Mouse (Mus musculus): ENCODE data around the gene Dennd1a.
A peak's percentile ranks its signal among the peaks of the same experiment; 100 is the strongest.

Gene Dennd1a

GRCm38 (mm10) chr2:38286733-38287551 lies at the start of gene Dennd1a:
Gene Dennd1a, minus strand, starts transcription at chr2:38287390.
- DNase-seq (ENCODE audit: low spot score), result peak; percentile 88

- DNase-seq (ENCODE audit: low spot score), result no peak
Observed at GRCm38 (mm10) chr2:38336606-38337005, 49.4 kb upstream of the Dennd1a start.

- no peak for DNase-seq (ENCODE audit: low spot score)
Observed at GRCm38 (mm10) chr2:38333586-38334119, 46.5 kb upstream of the Dennd1a start.

GRCm38 (mm10) chr2:38326671-38327070 lies 39.5 kb upstream of the Dennd1a start:
- no peak for DNase-seq (ENCODE audit: low spot score)

- DNase-seq (ENCODE audit: low spot score), result no peak
Observed at GRCm38 (mm10) chr2:38323380-38323779, 36.2 kb upstream of the Dennd1a start.

- DNase-seq (ENCODE audit: low spot score), result no peak
Observed at GRCm38 (mm10) chr2:38320911-38321310, 33.7 kb upstream of the Dennd1a start.

GRCm38 (mm10) chr2:38319086-38319485 lies 31.9 kb upstream of the Dennd1a start:
- no peak for DNase-seq (ENCODE audit: low spot score)

- no peak for DNase-seq (ENCODE audit: low spot score)
Observed at GRCm38 (mm10) chr2:38313399-38313798, 26.2 kb upstream of the Dennd1a start.

- no peak for DNase-seq (ENCODE audit: low spot score)
Observed at GRCm38 (mm10) chr2:38312921-38313320, 25.7 kb upstream of the Dennd1a start.

GRCm38 (mm10) chr2:38305152-38305551 lies 18.0 kb upstream of the Dennd1a start:
- DNase-seq (ENCODE audit: low spot score), result no peak

GRCm38 (mm10) chr2:38300941-38301340 lies 13.8 kb upstream of the Dennd1a start:
- no peak for DNase-seq (ENCODE audit: low spot score)

GRCm38 (mm10) chr2:38295939-38296338 lies 8.7 kb upstream of the Dennd1a start:
- no peak for DNase-seq (ENCODE audit: low spot score)

- no peak for DNase-seq (ENCODE audit: low spot score)
Observed at GRCm38 (mm10) chr2:38291526-38291925, 4.3 kb upstream of the Dennd1a start.

- DNase-seq (ENCODE audit: low spot score), result no peak
Observed at GRCm38 (mm10) chr2:38288226-38288625, 1.0 kb upstream of the Dennd1a start.

GRCm38 (mm10) chr2:38286433-38286732 lies 807 bp downstream of the Dennd1a start:
- no peak for DNase-seq (ENCODE audit: low spot score)

GRCm38 (mm10) chr2:38285781-38286432 lies 1.3 kb downstream of the Dennd1a start:
- no peak for DNase-seq (ENCODE audit: low spot score)

GRCm38 (mm10) chr2:38283961-38284360 lies 3.2 kb downstream of the Dennd1a start:
- no peak for DNase-seq (ENCODE audit: low spot score)

- DNase-seq (ENCODE audit: low spot score), result no peak
Observed at GRCm38 (mm10) chr2:38280376-38280775, 6.8 kb downstream of the Dennd1a start.

GRCm38 (mm10) chr2:38274973-38275372 lies 12.2 kb downstream of the Dennd1a start:
- no peak for DNase-seq (ENCODE audit: low spot score)

- no peak for DNase-seq (ENCODE audit: low spot score)
Observed at GRCm38 (mm10) chr2:38263653-38264052, 23.5 kb downstream of the Dennd1a start.

- no peak for DNase-seq (ENCODE audit: low spot score)
Observed at GRCm38 (mm10) chr2:38259052-38259451, 28.1 kb downstream of the Dennd1a start.

GRCm38 (mm10) chr2:38237616-38238015 lies 49.6 kb downstream of the Dennd1a start:
- no peak for DNase-seq (ENCODE audit: low spot score)

- no peak for DNase-seq (ENCODE audit: low spot score)
Observed at GRCm38 (mm10) chr2:38235593-38235992, 51.6 kb downstream of the Dennd1a start.
